Mouse (Mus musculus) bone marrow macrophage, adult 2 months (primary cell): ENCODE data around the gene Ccdc88c.

Experiments
- CTCF ChIP-seq: IDR thresholded peaks from 2 replicates; pipeline ENCODE4 v1.5.1; 2012; ENCODE audit warnings: low read depth, mild to moderate bottlenecking, low read length, moderate library complexity
- POLR2A ChIP-seq: IDR thresholded peaks from 2 replicates; pipeline ENCODE4 v1.6.1; 2012; ENCODE audit warnings: mild to moderate bottlenecking, low read depth, low read length, borderline replicate concordance

DNA sequence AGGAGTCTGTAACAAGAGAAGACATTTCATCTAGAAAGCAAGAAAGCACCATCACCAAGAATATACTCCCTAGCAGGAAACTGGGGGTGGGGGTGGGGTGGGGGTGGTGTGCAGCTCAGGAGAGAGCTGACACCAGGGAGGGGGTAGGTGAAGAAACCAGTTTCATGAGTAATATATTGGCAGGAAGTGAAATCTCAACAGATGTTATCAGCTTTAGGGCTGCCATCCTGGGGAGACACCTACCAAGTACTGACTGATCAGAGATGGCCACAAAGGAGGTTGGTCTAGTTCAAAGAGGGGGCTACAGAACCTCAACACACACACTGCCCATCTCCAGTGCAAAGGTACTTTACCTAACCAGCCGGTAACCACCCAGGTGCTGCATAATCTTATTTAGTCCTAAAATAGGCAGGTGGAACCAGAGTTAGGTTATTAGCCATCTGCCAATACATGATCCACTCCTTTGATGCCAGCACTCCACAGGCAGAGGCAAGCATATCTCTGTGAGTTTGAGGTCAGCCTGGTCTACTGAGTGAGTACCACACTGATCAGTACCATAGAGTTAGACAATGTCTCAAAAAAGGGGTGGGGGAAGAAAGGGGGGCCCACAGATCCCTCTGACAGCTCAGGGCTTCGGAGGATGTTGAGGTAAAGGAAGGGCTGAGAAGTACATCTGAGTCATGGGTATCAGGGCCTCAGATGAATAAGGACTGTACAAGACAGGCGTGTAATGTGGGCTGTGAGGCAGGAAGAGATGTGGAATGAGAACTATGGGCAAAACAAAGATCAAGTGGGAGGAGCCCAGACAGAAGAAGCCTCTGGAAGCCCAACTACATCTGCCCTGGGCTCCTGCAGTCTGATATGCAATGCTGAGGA, 34.5 kb downstream of the Ccdc88c start:
- no peak for TF ChIP-seq POLR2A
- no peak for TF ChIP-seq CTCF
